Mouse (Mus musculus) heart, adult 10 weeks (tissue): ENCODE results near the gene Gm15155. TPM values are rescaled to one million over a fixed set of nuclear protein-coding genes. Genes with fewer than 3 reads are reported as not detected.

Experiments used
- polyA plus RNA-seq: library from polyadenylated mRNA; stranded (reverse); fragments of 350-450 nt; fragmentation: Illumina TruSeq; extraction: RNeasy Lipid Tissue Mini Kit (QIAGEN cat#74804); gene quantifications from one replicate; pipeline ENCODE4 v1.2.3, GENCODE M21; 2014; ENCODE audit warnings: low read depth, low replicate concordance

The Gm15155 gene
- polyA plus RNA-seq, result not detected

GRCm38 (mm10) chrX:155624341-155624841, at the start of gene Gm15155:
Gm15155 (plus strand) TSS chrX:155624741.

DNA sequence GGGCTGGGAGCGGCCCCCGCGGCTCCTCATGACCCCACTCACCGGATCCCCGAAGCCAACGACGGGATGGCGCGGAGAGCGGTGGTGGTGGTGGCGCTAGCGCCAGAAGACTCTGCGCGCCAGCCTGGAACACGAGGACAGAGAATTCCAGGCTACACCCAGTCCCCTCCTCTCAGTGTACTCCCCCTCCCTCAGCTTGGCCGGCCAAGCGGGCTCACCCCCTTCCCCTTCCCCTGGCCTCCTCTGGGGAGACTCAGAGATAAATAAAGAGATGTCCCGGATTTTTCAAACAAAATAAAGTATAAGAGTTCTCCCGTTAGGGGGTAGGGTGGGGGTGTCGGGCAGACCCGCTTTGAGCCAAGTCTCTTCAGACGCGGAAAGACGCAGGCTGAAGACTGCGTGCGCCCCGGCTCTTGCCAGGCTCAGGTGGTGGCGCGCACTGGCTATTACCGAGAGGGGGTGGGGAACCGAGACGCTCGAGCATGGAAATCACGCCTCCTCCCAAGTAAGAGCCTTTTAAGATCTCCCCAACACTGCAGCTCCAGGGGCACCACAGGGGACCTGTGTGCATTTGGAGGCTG, 750 bp upstream of the Gm15155 start, which contains the start of gene Ptchd1:
Gene Ptchd1, minus strand, starts transcription at position 114 of the 581 bp plus-strand sequence.

Other genes with a start within 250 kb of the Gm15155 start
- not detected for gene Ptchd1, start 927 bp upstream of the Gm15155 start, polyA plus RNA-seq